Mouse (Mus musculus) neural tube, embryonic 15.5 days (tissue): ENCODE results near the gene Olfr318. TPM values are rescaled to one million over a fixed set of nuclear protein-coding genes. Genes with fewer than 3 reads are reported as not detected.
"Not testable (repeated sequence)": the region's sequence is repeated elsewhere in the genome, so short reads cannot be mapped to it uniquely, and the experiment has no call there.

ENCODE experiments used
- ATAC-seq: fragments of 200-750 bp; cut with Nextera tagmentation; 2 replicates; pipeline ENCODE4 v1.8.0; 2017; ENCODE audit warnings: mild to moderate bottlenecking, moderate TSS enrichment, moderate library complexity; ENCODE audit not compliant: low FRiP score
- H3K27ac ChIP-seq: fragments of 300-500 bp; sonication (generic); replicated peaks from 2 replicates; pipeline ENCODE4 v1.5.1; 2015; ENCODE audit warnings: mild to moderate bottlenecking, inconsistent platforms
- H3K27me3 ChIP-seq: fragments of 300-500 bp; sonication (generic); replicated peaks from 2 replicates; pipeline ENCODE4 v1.6.1; 2015; ENCODE audit warnings: inconsistent platforms
- H3K36me3 ChIP-seq: fragments of 300-500 bp; sonication (generic); 2 replicates; pipeline ENCODE4 v1.6.1; 2015; ENCODE audit warnings: inconsistent platforms
- H3K4me1 ChIP-seq: fragments of 300-500 bp; sonication (generic); 2 replicates; pipeline ENCODE4 v1.6.1; 2015; ENCODE audit warnings: inconsistent platforms
- H3K4me2 ChIP-seq: fragments of 300-500 bp; sonication (generic); 2 replicates; pipeline ENCODE4 v1.6.1; 2015; ENCODE audit warnings: inconsistent platforms, mild to moderate bottlenecking, moderate library complexity
- H3K4me3 ChIP-seq: fragments of 300-500 bp; sonication (generic); replicated peaks from 2 replicates; pipeline ENCODE4 v1.5.1; 2015; ENCODE audit warnings: mild to moderate bottlenecking, inconsistent platforms
- H3K9ac ChIP-seq: fragments of 300-500 bp; sonication (generic); replicated peaks from 2 replicates; pipeline ENCODE4 v1.6.1; 2015; ENCODE audit warnings: mild to moderate bottlenecking, inconsistent platforms
- H3K9me3 ChIP-seq: fragments of 300-500 bp; sonication (generic); replicated peaks from 2 replicates; pipeline ENCODE4 v1.6.1; 2016; ENCODE audit warnings: inconsistent platforms
- WGBS: fragments of 180-500 bp; shearing (Covaris S2); methylation state at CpG from one replicate; pipeline ENCODE4 v1.1.7; 2015; ENCODE audit warnings: mixed read lengths; 5-methylcytosine and 5-hydroxymethylcytosine counted together
- polyA plus RNA-seq: library from polyadenylated mRNA; unstranded; fragments of >200 nt; fragmentation: Nextera tagmentation; extraction: Ambion mirVana; gene quantifications from 2 replicates; pipeline ENCODE4 v1.2.1, GENCODE M21; 2015

Olfr318 gene
- not detected in 2 replicates for polyA plus RNA-seq

GRCm38 (mm10) chr11:58723914-58724313 is at the start of gene Olfr318:
Gene Olfr318 (minus strand): TSS chr11:58724014.
- no peaks in the 10 kb centered on the region for H3K9me3 ChIP-seq
- no peak within 1 kb of the TSS for H3K4me2 ChIP-seq
- no peaks in the 10 kb centered on the region for H3K36me3 ChIP-seq
- no peaks in the 10 kb centered on the region for H3K4me1 ChIP-seq
- ATAC-seq = no peak
- H3K27ac ChIP-seq = no peak within 1 kb of the TSS
- no peaks in the 10 kb centered on the region for H3K27me3 ChIP-seq
- H3K9ac ChIP-seq = no peak within 1 kb of the TSS
- H3K4me3 ChIP-seq = no peak within 1 kb of the TSS

DNA sequence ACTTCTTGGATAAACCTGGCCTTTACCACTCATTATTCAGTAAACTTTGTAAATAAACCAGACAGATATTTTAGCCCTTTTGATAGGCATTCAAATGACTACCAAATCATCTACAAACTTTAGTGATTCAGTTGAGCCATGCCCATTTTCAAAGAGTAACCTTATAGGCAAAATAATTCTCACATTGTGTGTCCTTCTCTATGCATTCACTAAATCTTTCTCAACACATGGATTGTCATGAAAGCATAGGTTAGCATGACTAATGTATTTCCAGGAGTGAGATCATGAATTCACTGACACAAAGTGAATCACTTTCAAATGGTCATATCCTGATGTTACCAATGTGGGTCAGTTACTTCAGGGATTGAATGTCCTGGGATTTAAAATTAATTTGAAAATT is 49.1 kb upstream of the Olfr318 start, which contains the start of gene Olfr315:
Olfr315 (plus strand) TSS at position 301 of the 400 bp plus-strand sequence.
- H3K36me3 ChIP-seq = no peaks in the 10 kb centered on the region
- no peaks in the 10 kb centered on the region for H3K9me3 ChIP-seq
- H3K4me3 ChIP-seq = no peak within 1 kb of the TSS
- no peaks in the 10 kb centered on the region for H3K27me3 ChIP-seq
- no peaks in the 10 kb centered on the region for H3K4me1 ChIP-seq
- ATAC-seq = no peak
- H3K9ac ChIP-seq = no peak within 1 kb of the TSS
- H3K4me2 ChIP-seq = no peak within 1 kb of the TSS
- H3K27ac ChIP-seq = no peak within 1 kb of the TSS

GRCm38 (mm10) chr11:58752434-58752833 is 28.6 kb upstream of the Olfr318 start, which contains the start of gene Olfr316:
Gene Olfr316 (plus strand): TSS chr11:58752734.
- no peaks in the 10 kb centered on the region for H3K36me3 ChIP-seq
- no peak within 1 kb of the TSS for H3K27ac ChIP-seq
- H3K9me3 ChIP-seq = no peaks in the 10 kb centered on the region
- H3K4me2 ChIP-seq = no peak within 1 kb of the TSS
- no peaks in the 10 kb centered on the region for H3K27me3 ChIP-seq
- ATAC-seq = no peak
- H3K9ac ChIP-seq = no peak within 1 kb of the TSS
- WGBS = 94% methylated on average over 2 of the region's 2 CpGs
- H3K4me3 ChIP-seq = no peak within 1 kb of the TSS
- H3K4me1 ChIP-seq = no peaks in the 10 kb centered on the region

- not testable (repeated sequence) for ATAC-seq
Measured at GRCm38 (mm10) chr11:58751096-58751495, 27.3 kb upstream of the Olfr318 start.

GRCm38 (mm10) chr11:58738792-58739262 is 15.0 kb upstream of the Olfr318 start, which contains the start of gene Olfr317:
Gene Olfr317 (minus strand): TSS chr11:58739212.
- H3K36me3 ChIP-seq = no peaks in the 10 kb centered on the region
- H3K4me1 ChIP-seq = no peaks in the 10 kb centered on the region
- H3K9me3 ChIP-seq = no peaks in the 10 kb centered on the region
- no peak for ATAC-seq
- no peak within 1 kb of the TSS for H3K27ac ChIP-seq
- WGBS = 84% methylated on average over 4 of the region's 4 CpGs
- no peak within 1 kb of the TSS for H3K4me2 ChIP-seq
- H3K27me3 ChIP-seq = no peaks in the 10 kb centered on the region
- H3K4me3 ChIP-seq = no peak within 1 kb of the TSS
- H3K9ac ChIP-seq = no peak within 1 kb of the TSS

More at GRCm38 (mm10) chr11:58751096-58751495, 27.3 kb upstream of the Olfr318 start:
- not testable (repeated sequence) for H3K36me3 ChIP-seq, H3K4me3 ChIP-seq, H3K9me3 ChIP-seq, H3K27me3 ChIP-seq, H3K4me1 ChIP-seq, H3K4me2 ChIP-seq, H3K9ac ChIP-seq, H3K27ac ChIP-seq
- 85% methylated on average over 18 of the region's 18 CpGs for WGBS

DNA sequence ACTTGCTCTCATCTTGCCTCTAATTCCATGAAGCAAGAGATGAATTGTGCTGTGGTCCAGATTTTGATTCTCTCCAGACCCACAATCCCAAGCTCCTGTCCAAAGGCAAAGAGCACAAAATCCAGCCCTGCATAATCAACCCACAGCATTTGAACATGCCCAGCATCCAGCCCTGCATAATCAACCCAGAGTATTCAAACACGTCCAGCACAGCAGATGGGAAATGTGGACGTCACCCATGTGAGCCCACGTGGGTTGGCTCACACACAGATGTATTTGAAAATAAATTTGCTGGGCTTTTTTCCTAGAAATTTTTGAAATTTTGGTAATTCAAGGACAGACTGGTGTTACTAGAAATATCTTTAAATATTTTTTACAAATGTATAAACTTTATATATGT is 9.6 kb upstream of the Olfr318 start:
- Histone ChIP-seq H3K27me3 (no peaks in the 10 kb centered on the region), H3K9ac (no peak overlapping the region), H3K9me3 (no peaks in the 10 kb centered on the region), H3K4me2 (no peak overlapping the region), H3K27ac (no peak overlapping the region), H3K4me1 (no peaks in the 10 kb centered on the region), H3K36me3 (no peaks in the 10 kb centered on the region), H3K4me3 (no peak overlapping the region)
- ATAC-seq = no peak
- WGBS = 48% methylated on average over 3 of the region's 3 CpGs

DNA sequence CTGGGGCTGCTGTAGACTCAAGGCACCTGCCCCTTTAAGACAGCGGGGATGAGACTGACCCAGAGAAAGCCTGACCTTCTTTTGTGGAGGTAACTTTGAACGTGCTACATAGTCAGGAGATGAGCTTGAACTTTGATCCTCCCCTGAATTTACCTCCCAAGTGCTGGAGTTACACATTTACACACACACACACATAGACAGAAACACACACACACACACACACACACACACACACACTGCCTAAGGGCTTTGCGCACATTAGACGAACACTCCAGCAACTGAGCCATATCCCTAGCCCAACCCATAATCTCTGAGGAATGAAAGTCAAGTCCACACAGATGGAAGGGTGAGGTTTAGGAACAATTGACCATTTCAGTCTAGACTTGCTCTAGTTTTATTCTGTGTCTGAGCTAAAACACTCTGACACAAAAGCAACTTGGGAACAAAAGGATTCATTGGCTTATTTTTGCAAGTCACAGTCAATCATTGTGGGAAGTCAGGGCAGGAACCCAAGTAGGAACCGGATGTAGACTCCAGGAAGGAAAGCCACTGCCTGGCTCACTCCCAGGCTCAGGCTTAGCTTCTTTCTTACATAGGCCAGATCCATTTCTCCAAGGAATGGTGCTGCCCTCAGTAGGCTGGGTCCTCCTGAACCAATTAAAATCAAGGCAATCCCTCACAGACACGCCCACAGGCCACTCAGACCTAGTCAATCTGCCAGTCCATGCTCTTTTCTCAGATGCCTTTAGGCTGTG is 4.3 kb upstream of the Olfr318 start:
- not testable (repeated sequence) for H3K4me2 ChIP-seq, ATAC-seq, H3K9ac ChIP-seq, H3K4me1 ChIP-seq, H3K9me3 ChIP-seq, H3K36me3 ChIP-seq, H3K27me3 ChIP-seq, H3K27ac ChIP-seq, H3K4me3 ChIP-seq
- 80% methylated on average over 6 of the region's 6 CpGs for WGBS

- WGBS = 87% methylated on average over 4 of the region's 4 CpGs
- H3K9me3 ChIP-seq = no peaks in the 10 kb centered on the region
- no peak overlapping the region for H3K4me2 ChIP-seq
- no peak overlapping the region for H3K27ac ChIP-seq
- H3K4me1 ChIP-seq = no peaks in the 10 kb centered on the region
- no peak overlapping the region for H3K9ac ChIP-seq
- no peak overlapping the region for H3K4me3 ChIP-seq
- H3K36me3 ChIP-seq = no peaks in the 10 kb centered on the region
- no peak for ATAC-seq
- no peaks in the 10 kb centered on the region for H3K27me3 ChIP-seq
Measured at GRCm38 (mm10) chr11:58719701-58720100, 4.1 kb downstream of the Olfr318 start.

DNA sequence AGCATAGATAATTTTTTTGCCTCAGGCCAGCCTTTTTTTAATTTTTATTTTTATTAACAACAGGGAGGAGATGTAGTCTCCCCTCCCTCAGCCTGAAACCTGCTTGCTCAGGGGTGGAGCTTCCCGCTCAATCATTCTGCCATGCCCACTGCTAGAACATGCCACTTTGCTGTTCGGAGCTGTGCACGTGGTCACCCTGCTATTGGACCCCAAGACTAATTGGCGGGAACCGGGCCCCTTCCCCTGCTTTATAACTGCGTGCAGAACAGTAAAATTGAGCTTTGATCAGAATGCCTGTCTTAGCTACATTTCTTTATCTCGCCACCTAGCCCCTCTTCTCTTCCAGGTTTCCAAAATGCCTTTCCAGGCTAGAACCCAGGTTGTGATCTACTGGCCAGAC is 6.1 kb downstream of the Olfr318 start:
- not testable (repeated sequence) for H3K36me3 ChIP-seq, H3K27ac ChIP-seq, H3K4me3 ChIP-seq, H3K9ac ChIP-seq, ATAC-seq, H3K27me3 ChIP-seq, H3K9me3 ChIP-seq, H3K4me1 ChIP-seq, H3K4me2 ChIP-seq
- 90% methylated on average over 7 of the region's 7 CpGs for WGBS

- ATAC-seq = no peak
- Histone ChIP-seq H3K4me1 (no peaks in the 10 kb centered on the region), H3K36me3 (no peaks in the 10 kb centered on the region), H3K4me3 (no peak overlapping the region), H3K4me2 (no peak overlapping the region), H3K9ac (no peak overlapping the region), H3K27me3 (no peaks in the 10 kb centered on the region), H3K9me3 (no peaks in the 10 kb centered on the region), H3K27ac (no peak overlapping the region)
- WGBS = 77% methylated on average over 11 of the region's 11 CpGs
Measured at GRCm38 (mm10) chr11:58709086-58709485, 14.7 kb downstream of the Olfr318 start.

DNA sequence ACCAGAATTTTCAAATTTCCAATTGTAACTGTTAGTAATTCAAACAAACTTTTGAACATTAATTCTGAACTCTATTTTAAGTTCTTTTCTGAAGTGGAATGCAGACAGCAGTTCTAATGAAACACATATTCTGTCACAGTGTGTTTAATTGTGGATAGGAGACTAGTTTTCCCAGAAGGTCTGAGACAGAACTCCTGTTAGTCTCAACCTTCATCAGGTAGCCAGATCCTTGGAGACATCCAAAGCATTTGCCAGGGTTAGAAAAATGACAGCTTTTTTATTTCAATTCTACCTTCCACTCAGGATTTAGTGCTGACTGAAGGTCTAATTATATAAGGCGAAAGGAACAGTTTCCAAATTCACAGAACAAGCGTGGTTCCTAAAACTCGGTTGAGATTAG is 25.0 kb downstream of the Olfr318 start, which contains the start of gene Olfr319:
Olfr319 (plus strand) TSS at position 301 of the 400 bp plus-strand sequence.
- no peak within 1 kb of the TSS for H3K27ac ChIP-seq
- H3K9me3 ChIP-seq = peaks cover 5% of the 10 kb centered on the region; the same call in 1 of the 2 replicates
- H3K4me2 ChIP-seq = no peak within 1 kb of the TSS
- no peak within 1 kb of the TSS for H3K4me3 ChIP-seq
- H3K27me3 ChIP-seq = no peaks in the 10 kb centered on the region
- WGBS = 91% methylated on average over 3 of the region's 3 CpGs
- no peaks in the 10 kb centered on the region for H3K4me1 ChIP-seq
- no peak within 1 kb of the TSS for H3K9ac ChIP-seq
- no peak for ATAC-seq
- no peaks in the 10 kb centered on the region for H3K36me3 ChIP-seq

GRCm38 (mm10) chr11:58680799-58681198 is 43.0 kb downstream of the Olfr318 start, which contains the start of gene Olfr320:
Gene Olfr320 (plus strand): TSS chr11:58681099.
- no peak for ATAC-seq
- H3K4me1 ChIP-seq = no peaks in the 10 kb centered on the region
- WGBS = 89% methylated on average over 1 of the region's 1 CpGs

More at GRCm38 (mm10) chr11:58680799-58681198, 43.0 kb downstream of the Olfr318 start, which contains the start of gene Olfr320:
- no peaks in the 10 kb centered on the region for H3K9me3 ChIP-seq
- H3K27ac ChIP-seq = no peak within 1 kb of the TSS
- no peaks in the 10 kb centered on the region for H3K36me3 ChIP-seq
- H3K4me3 ChIP-seq = no peak within 1 kb of the TSS
- H3K9ac ChIP-seq = no peak within 1 kb of the TSS
- no peak within 1 kb of the TSS for H3K4me2 ChIP-seq
- no peaks in the 10 kb centered on the region for H3K27me3 ChIP-seq
